Mouse (Mus musculus): ENCODE data around the gene Chaf1a. TPM values are rescaled to one million over a fixed set of nuclear protein-coding genes. Genes with fewer than 3 reads are reported as not detected.

Chaf1a gene
- polyA plus RNA-seq, 1 experiment from 2014 or later: 16.6 TPM

- H3K9ac ChIP-seq: no peak overlapping the region
- H3K4me2 ChIP-seq: no peak overlapping the region
- H3K27me3 ChIP-seq: no peaks in the 10 kb centered on the region
- H3K4me3 ChIP-seq (replicated peaks): no peak overlapping the region
- peaks cover 50% of the 10 kb centered on the region for H3K36me3 ChIP-seq (replicated peaks)
- no peak for ATAC-seq (ENCODE audit: insufficient read depth)
- H3K27ac ChIP-seq (replicated peaks): no peak overlapping the region
- peaks cover 74% of the 10 kb centered on the region for H3K4me1 ChIP-seq (replicated peaks)
- 80% methylated on average over 7 of the region's 7 CpGs for WGBS (ENCODE audit: insufficient replicate concordance)
- H3K9me3 ChIP-seq (replicated peaks): no peaks in the 10 kb centered on the region
Observed at GRCm38 (mm10) chr17:56031431-56031830, 8.8 kb upstream of the Chaf1a start.

GRCm38 (mm10) chr17:56032127-56032733, 8.0 kb upstream of the Chaf1a start:
- peak overlapping the region; percentile 11; the same call in 1 of the 2 replicates for H3K9ac ChIP-seq
- H3K27me3 ChIP-seq: no peaks in the 10 kb centered on the region
- H3K36me3 ChIP-seq (replicated peaks): peaks cover 47% of the 10 kb centered on the region
- peaks cover 78% of the 10 kb centered on the region for H3K4me1 ChIP-seq (replicated peaks)
- no peaks in the 10 kb centered on the region for H3K9me3 ChIP-seq (replicated peaks)
- peak overlapping the region; percentile 38 for H3K27ac ChIP-seq (replicated peaks)
- H3K4me3 ChIP-seq (replicated peaks): no peak overlapping the region
- peak overlapping the region; percentile 18; the same call in 1 of the 2 replicates for H3K4me2 ChIP-seq
- ATAC-seq (ENCODE audit: insufficient read depth): no peak
- WGBS (ENCODE audit: insufficient replicate concordance): 62% methylated on average over 6 of the region's 6 CpGs

DNA sequence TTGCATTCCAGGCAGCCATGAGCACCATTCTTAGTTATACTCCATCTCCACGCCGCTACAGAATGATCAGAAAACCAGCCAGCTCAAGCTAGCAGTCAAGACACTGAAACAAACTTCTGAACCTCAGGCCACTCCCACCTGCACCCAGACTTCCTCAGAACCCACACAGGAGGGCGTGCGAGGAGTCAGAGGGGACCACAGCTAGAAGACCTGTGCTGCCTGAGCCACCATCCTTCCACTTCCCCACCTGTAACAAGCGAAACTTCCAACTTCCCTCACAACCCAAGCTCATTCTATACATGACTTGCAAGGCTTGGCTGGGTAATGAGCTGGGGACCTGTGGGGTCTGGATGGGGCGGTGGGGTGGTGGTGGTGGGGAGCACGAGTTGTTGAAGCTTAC, 7.4 kb upstream of the Chaf1a start:
- H3K4me1 ChIP-seq (replicated peaks): peaks cover 78% of the 10 kb centered on the region
- H3K9ac ChIP-seq: no peak overlapping the region
- 55% methylated on average over 7 of the region's 7 CpGs for WGBS (ENCODE audit: insufficient replicate concordance)
- H3K27ac ChIP-seq (replicated peaks): peak overlapping the region; percentile 38
- no peaks in the 10 kb centered on the region for H3K9me3 ChIP-seq (replicated peaks)
- peak overlapping the region; percentile 18 for H3K4me2 ChIP-seq
- no peak overlapping the region for H3K4me3 ChIP-seq (replicated peaks)
- peaks cover 47% of the 10 kb centered on the region for H3K36me3 ChIP-seq (replicated peaks)
- ATAC-seq (ENCODE audit: insufficient read depth): no peak
- no peaks in the 10 kb centered on the region for H3K27me3 ChIP-seq

- H3K9ac ChIP-seq: 0 out of 2 replicates have a peak overlapping the region, but pooled peaks have one; percentile 97
- no peaks in the 10 kb centered on the region for H3K27me3 ChIP-seq
- H3K9me3 ChIP-seq (replicated peaks): no peaks in the 10 kb centered on the region
- H3K27ac ChIP-seq (replicated peaks): 0 out of 2 replicates have a peak overlapping the region, but pooled peaks have one; percentile 68
- H3K4me2 ChIP-seq: peak overlapping the region; percentile 71
- peaks cover 37% of the 10 kb centered on the region for H3K36me3 ChIP-seq (replicated peaks)
- peaks cover 74% of the 10 kb centered on the region for H3K4me1 ChIP-seq (replicated peaks)
- WGBS (ENCODE audit: insufficient replicate concordance): 64% methylated on average over 7 of the region's 7 CpGs
- ATAC-seq (ENCODE audit: insufficient read depth): no peak
- H3K4me3 ChIP-seq (replicated peaks): peak overlapping the region; percentile 91
Observed at GRCm38 (mm10) chr17:56034040-56034725, 6.1 kb upstream of the Chaf1a start.

DNA sequence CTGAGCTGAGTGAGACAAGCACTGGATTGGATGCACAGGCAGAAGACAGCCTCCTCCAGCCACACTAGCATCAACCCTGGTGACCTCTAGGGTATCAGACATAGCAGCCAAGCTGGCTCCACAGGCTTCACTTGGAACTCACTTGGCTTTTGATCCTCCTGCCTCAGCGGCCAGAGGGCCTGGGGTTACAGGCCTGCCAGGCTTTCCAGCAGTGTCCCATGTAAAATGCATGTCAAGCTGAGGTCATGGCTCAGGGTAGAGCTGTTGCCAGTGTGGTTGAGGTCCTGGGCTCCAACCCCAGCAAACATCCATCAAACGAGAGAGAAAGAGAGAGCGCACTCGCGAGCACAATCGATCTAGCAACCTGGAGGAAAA, 5.5 kb upstream of the Chaf1a start:
- Histone ChIP-seq H3K27ac (replicated peaks) (peak overlapping the region; percentile 68; the same call in 1 of the 2 replicates), H3K27me3 (no peaks in the 10 kb centered on the region), H3K4me1 (replicated peaks) (peaks cover 73% of the 10 kb centered on the region), H3K9me3 (replicated peaks) (no peaks in the 10 kb centered on the region), H3K36me3 (replicated peaks) (peaks cover 32% of the 10 kb centered on the region), H3K4me3 (replicated peaks) (peak overlapping the region; percentile 91), H3K9ac (peak overlapping the region; percentile 97; the same call in 1 of the 2 replicates), H3K4me2 (peak overlapping the region; percentile 71)
- ATAC-seq (ENCODE audit: insufficient read depth): no peak
- 83% methylated on average over 6 of the region's 6 CpGs for WGBS (ENCODE audit: insufficient replicate concordance)

- ATAC-seq (ENCODE audit: insufficient read depth): no peak
- H3K4me2 ChIP-seq: peak overlapping the region; percentile 71
- peak overlapping the region; percentile 91 for H3K4me3 ChIP-seq (replicated peaks)
- H3K27me3 ChIP-seq: no peaks in the 10 kb centered on the region
- peaks cover 29% of the 10 kb centered on the region for H3K36me3 ChIP-seq (replicated peaks)
- H3K4me1 ChIP-seq (replicated peaks): peaks cover 68% of the 10 kb centered on the region
- peak overlapping the region; percentile 97; the same call in 1 of the 2 replicates for H3K9ac ChIP-seq
- H3K9me3 ChIP-seq (replicated peaks): no peaks in the 10 kb centered on the region
- peak overlapping the region; percentile 68 for H3K27ac ChIP-seq (replicated peaks)
- WGBS (ENCODE audit: insufficient replicate concordance): 63% methylated on average over 4 of the region's 4 CpGs
Observed at GRCm38 (mm10) chr17:56035216-56035615, 5.0 kb upstream of the Chaf1a start.

GRCm38 (mm10) chr17:56036176-56036900, 3.9 kb upstream of the Chaf1a start, which contains the start of gene Sh3gl1:
TSS of gene Sh3gl1 (minus strand) at chr17:56036635.
- peaks cover 63% of the 10 kb centered on the region for H3K4me1 ChIP-seq (replicated peaks)
- WGBS (ENCODE audit: insufficient replicate concordance): under 1% methylated on average over 74 of the region's 74 CpGs
- no peaks in the 10 kb centered on the region for H3K9me3 ChIP-seq (replicated peaks)
- ATAC-seq (ENCODE audit: insufficient read depth): peak; percentile 88
- H3K27ac ChIP-seq (replicated peaks): peak within 1 kb of the TSS; percentile 92
- peaks cover 22% of the 10 kb centered on the region; the same call in 1 of the 2 replicates for H3K36me3 ChIP-seq (replicated peaks)
- no peaks in the 10 kb centered on the region for H3K27me3 ChIP-seq
- peak within 1 kb of the TSS; percentile 71 for H3K4me2 ChIP-seq
- peak within 1 kb of the TSS; percentile 91 for H3K4me3 ChIP-seq (replicated peaks)
- peak within 1 kb of the TSS; percentile 97 for H3K9ac ChIP-seq

GRCm38 (mm10) chr17:56036901-56037287, 3.3 kb upstream of the Chaf1a start:
- peak overlapping the region; percentile 29 for H3K27ac ChIP-seq (replicated peaks)
- peaks cover 21% of the 10 kb centered on the region; the same call in 1 of the 2 replicates for H3K36me3 ChIP-seq (replicated peaks)
- H3K9me3 ChIP-seq (replicated peaks): no peaks in the 10 kb centered on the region
- WGBS (ENCODE audit: insufficient replicate concordance): 35% methylated on average over 13 of the region's 13 CpGs
- peaks cover 63% of the 10 kb centered on the region for H3K4me1 ChIP-seq (replicated peaks)
- H3K27me3 ChIP-seq: no peaks in the 10 kb centered on the region
- ATAC-seq (ENCODE audit: insufficient read depth): no peak
- peak overlapping the region; percentile 71 for H3K4me2 ChIP-seq
- peak overlapping the region; percentile 91 for H3K4me3 ChIP-seq (replicated peaks)
- no peak overlapping the region for H3K9ac ChIP-seq

DNA sequence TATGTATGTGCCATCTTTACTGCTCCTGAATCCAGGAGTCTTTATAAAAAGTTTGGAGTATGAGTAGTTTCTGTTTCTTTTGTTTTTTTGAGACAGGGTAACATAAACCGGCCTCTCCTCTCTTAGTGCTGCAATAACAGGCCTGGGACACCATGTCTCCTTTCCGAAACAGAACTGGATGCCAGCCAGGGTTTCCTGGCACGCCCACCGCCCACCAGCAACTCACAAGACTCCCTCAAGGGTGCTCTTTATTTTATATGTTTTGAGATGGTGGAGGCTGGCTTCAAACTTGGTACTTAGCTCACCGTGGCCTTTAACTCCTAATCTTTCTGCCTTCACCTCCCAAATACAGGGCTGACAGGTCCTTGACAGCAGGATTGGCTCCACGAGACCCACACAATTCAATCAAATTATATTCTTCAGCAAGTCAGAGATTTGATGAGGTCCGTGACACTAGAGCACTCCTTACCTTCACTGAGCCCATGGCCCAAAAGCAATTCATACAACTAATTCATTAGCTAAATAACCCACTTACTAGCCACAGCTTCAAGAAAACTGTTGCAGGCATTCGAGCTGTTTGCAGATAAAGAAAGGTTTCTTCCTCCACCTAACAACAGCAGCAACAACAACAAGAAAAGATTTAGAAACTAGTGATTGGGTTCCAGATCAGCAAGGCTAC, 1.5 kb upstream of the Chaf1a start:
- Histone ChIP-seq H3K27ac (replicated peaks) (no peak overlapping the region), H3K27me3 (no peaks in the 10 kb centered on the region)
- WGBS (ENCODE audit: insufficient replicate concordance): 74% methylated on average over 8 of the region's 8 CpGs

DNA sequence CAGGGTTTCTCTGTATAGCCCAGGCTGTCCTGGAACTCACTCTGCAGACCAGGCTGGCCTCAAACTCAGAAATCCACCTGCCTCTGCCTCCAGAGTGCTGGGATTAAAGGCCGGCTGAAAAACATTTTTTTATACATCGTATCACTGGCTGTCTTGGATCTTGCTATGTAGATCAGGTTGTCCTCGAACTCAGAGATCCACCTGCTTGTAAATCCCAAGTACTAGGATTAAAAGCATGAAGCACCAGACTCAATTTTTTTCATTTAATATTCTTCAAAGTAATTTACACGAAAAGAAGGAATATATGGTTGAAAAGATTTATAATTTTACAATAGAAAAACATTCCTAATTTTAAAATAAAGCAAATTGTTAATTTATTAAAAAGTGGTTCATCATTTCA, 894 bp upstream of the Chaf1a start:
- ATAC-seq (ENCODE audit: insufficient read depth): no peak
- Histone ChIP-seq H3K27ac (replicated peaks) (peak overlapping the region; percentile 86), H3K9ac (no peak overlapping the region), H3K4me3 (replicated peaks) (peak overlapping the region; percentile 95), H3K27me3 (no peaks in the 10 kb centered on the region), H3K4me1 (replicated peaks) (peaks cover 61% of the 10 kb centered on the region), H3K9me3 (replicated peaks) (no peaks in the 10 kb centered on the region), H3K36me3 (replicated peaks) (peaks cover 27% of the 10 kb centered on the region), H3K4me2 (peak overlapping the region; percentile 88)
- 63% methylated on average over 4 of the region's 4 CpGs for WGBS (ENCODE audit: insufficient replicate concordance)

More for the DNA sequence above, 1.5 kb upstream of the Chaf1a start:
- H3K4me3 ChIP-seq (replicated peaks): no peak overlapping the region
- no peak for ATAC-seq (ENCODE audit: insufficient read depth)
- H3K4me2 ChIP-seq: no peak overlapping the region
- no peak overlapping the region for H3K9ac ChIP-seq
- peaks cover 27% of the 10 kb centered on the region for H3K36me3 ChIP-seq (replicated peaks)
- peaks cover 63% of the 10 kb centered on the region for H3K4me1 ChIP-seq (replicated peaks)
- no peaks in the 10 kb centered on the region for H3K9me3 ChIP-seq (replicated peaks)

All from liver, embryonic 15.5 days (tissue).